Mouse (Mus musculus) liver, postnatal 0 days (tissue): ENCODE data around the gene Ppp6c. TPM values are rescaled to one million over a fixed set of nuclear protein-coding genes. Genes with fewer than 3 reads are reported as not detected.

Experiments
- ATAC-seq: fragments of 200-750 bp; cut with Nextera tagmentation; 2 replicates; pipeline ENCODE4 v1.8.0; 2017; ENCODE audit warnings: mild to moderate bottlenecking, moderate library complexity
- DNase-seq: peaks from one replicate; pipeline ENCODE4 v3.0.0-alpha.2; 2016
- H3K27ac ChIP-seq: fragments of 300-500 bp; sonication (generic); 2 replicates; pipeline ENCODE4 v1.5.1; 2014; ENCODE audit warnings: antibody characterized with exemption, moderate library complexity, mild to moderate bottlenecking, low read depth
- H3K27me3 ChIP-seq: fragments of 300-500 bp; sonication (generic); 2 replicates; pipeline ENCODE4 v1.6.1; 2014; ENCODE audit warnings: low read length, control low read depth, mixed read lengths; ENCODE audit not compliant: insufficient read depth
- H3K36me3 ChIP-seq: fragments of 300-500 bp; sonication (generic); replicated peaks from 2 replicates; pipeline ENCODE4 v1.6.1; 2014; ENCODE audit warnings: mild to moderate bottlenecking, control low read depth, low read length, moderate library complexity, mixed read lengths; ENCODE audit not compliant: insufficient read depth
- H3K4me1 ChIP-seq: fragments of 300-500 bp; sonication (generic); 2 replicates; pipeline ENCODE4 v1.6.1; 2014; ENCODE audit warnings: antibody characterized with exemption, mild to moderate bottlenecking, control low read depth; ENCODE audit not compliant: insufficient read depth
- H3K4me2 ChIP-seq: fragments of 300-500 bp; sonication (generic); 2 replicates; pipeline ENCODE4 v1.6.1; 2014; ENCODE audit warnings: low read depth, mild to moderate bottlenecking, low read length, moderate library complexity, mixed read lengths
- H3K4me3 ChIP-seq: fragments of 300-500 bp; sonication (generic); 2 replicates; pipeline ENCODE4 v1.5.1; 2014; ENCODE audit warnings: low read depth, low read length
- H3K9ac ChIP-seq: fragments of 300-500 bp; sonication (generic); replicated peaks from 2 replicates; pipeline ENCODE4 v1.6.1; 2014; ENCODE audit warnings: mild to moderate bottlenecking, moderate library complexity
- H3K9me3 ChIP-seq: fragments of 300-500 bp; sonication (generic); 2 replicates; pipeline ENCODE4 v1.6.1; 2016; ENCODE audit warnings: mild to moderate bottlenecking, control low read depth, low read length, mixed read lengths
- CTCF ChIP-seq: sonication (generic); IDR thresholded peaks from 2 replicates; pipeline ENCODE4 v1.5.1; 2016; ENCODE audit warnings: antibody characterized with exemption, low read depth
- EP300 ChIP-seq: IDR thresholded peaks from 2 replicates; pipeline ENCODE4 v1.6.1; 2016; ENCODE audit warnings: antibody characterized with exemption, low read depth, mild to moderate bottlenecking
- WGBS: fragments of 180-500 bp; shearing (Covaris S2); extraction: QIAGEN DNeasy Blood & Tissue Kit; methylation state at CpG from one replicate; pipeline ENCODE4 v1.1.7; 2014; ENCODE audit not compliant: insufficient replicate concordance; 5-methylcytosine and 5-hydroxymethylcytosine counted together
- polyA plus RNA-seq: library from polyadenylated mRNA; unstranded; fragments of >200 nt; fragmentation: Nextera tagmentation; extraction: Ambion mirVana; gene quantifications from 2 replicates; pipeline ENCODE4 v1.2.1, GENCODE M21; 2015

Ppp6c gene
- polyA plus RNA-seq, 1 experiment from 2014 or later: 37.0 TPM

- H3K4me1 ChIP-seq: no peaks in the 10 kb centered on the region
- ATAC-seq: peak; percentile 100
- TF ChIP-seq EP300 (peak; percentile 8; the same call in 1 of the 2 replicates), CTCF (peak; percentile 99)
- H3K9me3 ChIP-seq: no peaks in the 10 kb centered on the region
- peak within 1 kb of the TSS; percentile 86 for H3K9ac ChIP-seq
- H3K4me3 ChIP-seq: peak within 1 kb of the TSS; percentile 98
- 2% methylated on average over 33 of the region's 41 CpGs for WGBS
- H3K36me3 ChIP-seq: 0 out of 2 replicates have a peak, but pooled peaks cover 2% of the 10 kb centered on the region
- DNase-seq: peak; percentile 97
- H3K27ac ChIP-seq: peak within 1 kb of the TSS; percentile 77
- H3K4me2 ChIP-seq: peak within 1 kb of the TSS; percentile 97
- H3K27me3 ChIP-seq: no peaks in the 10 kb centered on the region
Measured at GRCm38 (mm10) chr2:39190561-39191056, 35.6 kb downstream of the Ppp6c start, which contains the start of gene Scai. Gene Scai (minus strand): TSS chr2:39190734.

- Histone ChIP-seq H3K27me3 (no peaks in the 10 kb centered on the region), H3K9ac (peak overlapping the region; percentile 86), H3K4me3 (peak overlapping the region; percentile 98), H3K4me1 (no peaks in the 10 kb centered on the region), H3K9me3 (no peaks in the 10 kb centered on the region), H3K36me3 (0 out of 2 replicates have a peak, but pooled peaks cover 2% of the 10 kb centered on the region), H3K27ac (peak overlapping the region; percentile 77), H3K4me2 (peak overlapping the region; percentile 97)
- TF ChIP-seq EP300 (no peak), CTCF (no peak)
- ATAC-seq (peak; percentile 43), DNase-seq (no peak)
- WGBS: 2% methylated on average over 36 of the region's 39 CpGs
Measured at GRCm38 (mm10) chr2:39189961-39190560, 36.2 kb downstream of the Ppp6c start.

GRCm38 (mm10) chr2:39185942-39186341 is 40.3 kb downstream of the Ppp6c start:
- no peaks in the 10 kb centered on the region for H3K27me3 ChIP-seq

DNA sequence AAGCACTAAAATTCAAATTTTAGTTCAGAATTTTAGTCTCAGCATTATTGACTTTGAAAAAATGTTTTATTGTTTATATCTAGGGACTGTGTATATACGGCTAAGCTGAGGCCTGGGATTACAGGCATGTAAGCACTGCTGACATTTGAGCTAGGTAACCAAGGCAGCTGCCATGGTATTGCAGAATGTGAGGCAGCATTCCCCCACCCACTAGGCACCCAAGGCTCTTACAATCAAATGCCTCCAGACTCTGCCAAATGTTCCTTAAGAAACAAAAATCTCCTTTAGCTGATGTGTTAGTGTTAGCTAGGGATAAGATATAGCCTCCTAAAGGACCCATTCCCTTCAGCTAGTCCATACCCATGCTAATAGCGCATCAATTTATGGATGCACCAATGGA is 42.7 kb downstream of the Ppp6c start:
- H3K9me3 ChIP-seq: no peaks in the 10 kb centered on the region
- no peak overlapping the region for H3K4me2 ChIP-seq
- H3K9ac ChIP-seq: no peak overlapping the region
- no peak overlapping the region for H3K27ac ChIP-seq
- H3K36me3 ChIP-seq: no peaks in the 10 kb centered on the region
- no peak for DNase-seq
- no peaks in the 10 kb centered on the region for H3K27me3 ChIP-seq
- 83% methylated on average over 2 of the region's 2 CpGs for WGBS
- no peak for ATAC-seq
- no peak for TF ChIP-seq EP300
- TF ChIP-seq CTCF: no peak
- H3K4me1 ChIP-seq: no peaks in the 10 kb centered on the region
- no peak overlapping the region for H3K4me3 ChIP-seq

More at GRCm38 (mm10) chr2:39185942-39186341, 40.3 kb downstream of the Ppp6c start:
- Histone ChIP-seq H3K4me2 (no peak overlapping the region), H3K9ac (no peak overlapping the region), H3K4me1 (no peaks in the 10 kb centered on the region), H3K4me3 (no peak overlapping the region), H3K9me3 (no peaks in the 10 kb centered on the region), H3K36me3 (no peaks in the 10 kb centered on the region), H3K27ac (no peak overlapping the region)
- 55% methylated on average over 3 of the region's 3 CpGs for WGBS
- no peak for ATAC-seq
- TF ChIP-seq CTCF (peak; percentile 37), EP300 (no peak)
- DNase-seq: no peak

DNA sequence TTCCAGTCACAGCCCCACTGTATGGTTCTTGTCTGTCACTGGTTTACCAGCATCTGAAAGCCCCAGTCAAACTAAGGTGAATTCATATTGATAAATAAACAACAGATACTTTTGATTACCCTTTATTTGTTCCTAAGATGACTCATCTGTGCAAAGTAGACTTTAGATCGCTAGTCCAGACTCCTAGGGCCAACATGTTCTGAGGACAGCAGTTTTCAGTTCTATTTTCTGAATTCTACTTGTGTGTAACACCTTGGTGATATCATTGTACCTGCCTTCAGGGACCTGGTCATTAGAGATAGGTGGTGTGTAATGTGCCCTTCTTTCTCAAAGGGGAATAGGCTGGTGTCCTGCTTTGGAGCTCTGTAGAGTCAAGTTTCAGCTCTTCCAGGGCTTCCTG is 65.3 kb downstream of the Ppp6c start:
- no peak overlapping the region for H3K9ac ChIP-seq
- no peaks in the 10 kb centered on the region for H3K36me3 ChIP-seq
- no peak overlapping the region for H3K4me2 ChIP-seq
- H3K9me3 ChIP-seq: no peaks in the 10 kb centered on the region
- 71% methylated on average over 1 of the region's 1 CpGs for WGBS
- no peak overlapping the region for H3K4me3 ChIP-seq
- TF ChIP-seq EP300: no peak
- no peak for TF ChIP-seq CTCF
- DNase-seq: no peak
- H3K4me1 ChIP-seq: no peaks in the 10 kb centered on the region
- H3K27ac ChIP-seq: no peak overlapping the region
- ATAC-seq: peak; percentile 58
- H3K27me3 ChIP-seq: no peaks in the 10 kb centered on the region

DNA sequence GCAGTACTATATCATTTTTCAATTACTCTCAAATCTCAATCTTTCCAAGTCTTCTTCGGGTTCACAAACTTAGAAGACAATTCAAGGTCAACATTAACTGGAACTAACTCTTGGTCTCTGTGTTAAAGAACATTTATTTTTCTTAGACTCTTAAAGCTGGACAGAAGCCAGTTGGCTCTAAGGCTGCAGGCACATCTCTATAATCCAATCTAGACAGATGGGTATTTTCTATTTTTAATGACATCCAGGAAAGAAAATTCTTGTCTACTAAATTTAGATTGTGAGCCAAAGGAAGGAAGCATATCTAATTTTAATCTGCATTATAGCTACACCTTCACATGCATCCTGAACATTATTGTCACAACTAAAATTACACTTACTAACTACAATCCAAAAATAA is 68.3 kb downstream of the Ppp6c start:
- H3K27ac ChIP-seq: no peak overlapping the region
- WGBS: 74% methylated on average over 1 of the region's 1 CpGs
- no peak for TF ChIP-seq EP300
- TF ChIP-seq CTCF: no peak
- H3K4me2 ChIP-seq: no peak overlapping the region
- ATAC-seq (no peak), DNase-seq (no peak)
- H3K36me3 ChIP-seq: no peaks in the 10 kb centered on the region
- no peaks in the 10 kb centered on the region for H3K27me3 ChIP-seq
- H3K4me1 ChIP-seq: no peaks in the 10 kb centered on the region
- no peaks in the 10 kb centered on the region for H3K9me3 ChIP-seq
- H3K4me3 ChIP-seq: no peak overlapping the region
- H3K9ac ChIP-seq: no peak overlapping the region
